Mouse (Mus musculus) CH12.LX (cell line): Measurements from ENCODE around the gene Ncl. TPM values are rescaled to one million over a fixed set of nuclear protein-coding genes. Genes with fewer than 3 reads are reported as not detected.
A peak's percentile ranks its signal among the peaks of the same experiment; 100 is the strongest.

Experiments used
- DNase-seq: peaks from one replicate; pipeline ENCODE4 v3.0.0-alpha.2; 2013; ENCODE audit errors: extremely low read depth
- H3K27ac ChIP-seq: 2 replicates; pipeline ENCODE4 v1.5.1; 2012; ENCODE audit warnings: low read depth, mild to moderate bottlenecking, control low read depth, moderate library complexity; ENCODE audit not compliant: insufficient read depth
- H3K27me3 ChIP-seq: replicated peaks from 2 replicates; pipeline ENCODE3; 2012; ENCODE audit warnings: inconsistent platforms
- H3K36me3 ChIP-seq, 2 experiments: replicated peaks in 1 of 2; 2 replicates each; pipeline versions ENCODE3 to v1.6.1; 2012; ENCODE audit warnings: inconsistent platforms in 1 of 2, low read length in 1 of 2, mild to moderate bottlenecking in 1 of 2, mixed read lengths in 1 of 2, moderate library complexity in 1 of 2; ENCODE audit not compliant: control insufficient read depth in 1 of 2, insufficient read depth in 1 of 2
- H3K4me1 ChIP-seq, 2 experiments: 2 replicates each; pipeline ENCODE4 v1.6.1; 2012; ENCODE audit warnings: inconsistent platforms in 1 of 2, moderate library complexity in 1 of 2; ENCODE audit not compliant: insufficient read depth in 2 of 2, control insufficient read depth in 1 of 2
- H3K4me2 ChIP-seq: 2 replicates; pipeline ENCODE4 v1.6.1; 2012; ENCODE audit warnings: low read depth, mild to moderate bottlenecking, control low read depth; ENCODE audit not compliant: poor library complexity, insufficient read depth, severe bottlenecking
- H3K4me3 ChIP-seq, 3 experiments: fragments of 150-350 bp in 1 of 3; sonication (generic) in 1 of 3; replicated peaks in 1 of 3; 2 replicates each; pipeline versions ENCODE3 to v1.5.1; 2011 to 2012; ENCODE audit warnings: low read depth in 2 of 3, low read length in 2 of 3, mild to moderate bottlenecking in 2 of 3, moderate library complexity in 2 of 3, control low read depth in 1 of 3, improper control_type of control experiment in 1 of 3, inconsistent platforms in 1 of 3, mixed read lengths in 1 of 3; ENCODE audit not compliant: poor library complexity in 1 of 3
- H3K79me2 ChIP-seq: replicated peaks from 2 replicates; pipeline ENCODE4 v1.6.1; 2012; ENCODE audit warnings: mild to moderate bottlenecking, moderate library complexity; ENCODE audit not compliant: control insufficient read depth, poor library complexity, insufficient read depth, severe bottlenecking; ENCODE audit errors: extremely low read depth
- H3K9ac ChIP-seq: 2 replicates; pipeline ENCODE4 v1.6.1; 2012; ENCODE audit warnings: low read depth, mild to moderate bottlenecking, control low read depth, moderate library complexity; ENCODE audit not compliant: insufficient read depth
- H3K9me3 ChIP-seq: replicated peaks from 2 replicates; pipeline ENCODE3; 2012; ENCODE audit warnings: low read length, inconsistent platforms, mixed read lengths
- BHLHE40 ChIP-seq: IDR thresholded peaks from 2 replicates; pipeline ENCODE4 v1.6.1; 2011; ENCODE audit warnings: mild to moderate bottlenecking, low read depth, low read length, improper control_type of control experiment
- CHD2 ChIP-seq: IDR thresholded peaks from 2 replicates; pipeline ENCODE4 v1.6.1; 2011; ENCODE audit warnings: low read length, improper control_type of control experiment
- CTCF ChIP-seq, 2 experiments: IDR thresholded peaks in 1 of 2; conservative IDR thresholded peaks in 1 of 2; 2 replicates each; pipeline ENCODE4 v1.5.1; 2011 to 2012; ENCODE audit warnings: low read depth in 2 of 2, low read length in 2 of 2, improper control_type of control experiment in 1 of 2, inconsistent platforms in 1 of 2, mild to moderate bottlenecking in 1 of 2, moderate library complexity in 1 of 2
- ETS1 ChIP-seq: conservative IDR thresholded peaks from 2 replicates; pipeline ENCODE4 v1.6.1; 2012; ENCODE audit warnings: low read depth, mild to moderate bottlenecking, inconsistent platforms, low read length, improper control_type of control experiment, moderate library complexity
- GABPA ChIP-seq: IDR thresholded peaks from 2 replicates; pipeline ENCODE4 v1.6.1; 2012; ENCODE audit warnings: low read depth, low read length, improper control_type of control experiment, inconsistent platforms; ENCODE audit not compliant: insufficient replicate concordance
- IRF4 ChIP-seq: IDR thresholded peaks from 2 replicates; pipeline ENCODE4 v1.6.1; 2014; ENCODE audit warnings: low read depth, mild to moderate bottlenecking, inconsistent platforms, low read length, improper control_type of control experiment
- JUND ChIP-seq: conservative IDR thresholded peaks from 2 replicates; pipeline ENCODE4 v1.6.1; 2011; ENCODE audit warnings: low read depth, low read length, improper control_type of control experiment
- MXI1 ChIP-seq: IDR thresholded peaks from 2 replicates; pipeline ENCODE4 v1.6.1; 2011; ENCODE audit warnings: mild to moderate bottlenecking, low read depth, low read length, improper control_type of control experiment
- NRF1 ChIP-seq: IDR thresholded peaks from 2 replicates; pipeline ENCODE4 v1.6.1; 2014; ENCODE audit warnings: low read depth, mild to moderate bottlenecking, inconsistent platforms, low read length, improper control_type of control experiment, moderate library complexity
- POLR2A ChIP-seq: IDR thresholded peaks from 2 replicates; pipeline ENCODE4 v1.6.1; 2011; ENCODE audit warnings: low read depth, mild to moderate bottlenecking, improper control_type of control experiment, low read length
- POLR2AphosphoS2 ChIP-seq: IDR thresholded peaks from 2 replicates; pipeline ENCODE4 v1.6.1; 2011; ENCODE audit warnings: low read depth, low read length, improper control_type of control experiment
- RAD21 ChIP-seq: IDR thresholded peaks from 2 replicates; pipeline ENCODE4 v1.6.1; 2011; ENCODE audit warnings: low read depth, mild to moderate bottlenecking, low read length, improper control_type of control experiment, moderate library complexity
- UBTF ChIP-seq: IDR thresholded peaks from 2 replicates; pipeline ENCODE4 v1.6.1; 2012; ENCODE audit warnings: low read depth, mild to moderate bottlenecking, inconsistent platforms, low read length, improper control_type of control experiment, moderate library complexity
- ZMIZ1 ChIP-seq: IDR thresholded peaks from 2 replicates; pipeline ENCODE4 v1.6.1; 2012; ENCODE audit warnings: low read depth, mild to moderate bottlenecking, inconsistent platforms, low read length, improper control_type of control experiment
- ZNF384 ChIP-seq: IDR thresholded peaks from 2 replicates; pipeline ENCODE4 v1.6.1; 2012; ENCODE audit warnings: low read depth, low read length, improper control_type of control experiment, inconsistent platforms
- dilution Hi-C: fragments of 300-500 bp; cut with MboI; formaldehyde crosslinking; loops from 2 replicates; pipeline ENCODE4 v1.14.3; 2020; ENCODE audit warnings: low sequenced_read_pairs; ENCODE audit not compliant: extremely low pct_unique_long_range_greater_than_20kb, extremely low pct_ligation_motif_present
- in situ Hi-C: fragments of 300-500 bp; cut with MboI; formaldehyde crosslinking; loops from 3 replicates; pipeline ENCODE4 v1.14.3; 2019; ENCODE audit warnings: low sequenced_read_pairs, low pct_ligation_motif_present, low pct_unique_long_range_greater_than_20kb, mixed read lengths
- polyA plus RNA-seq: library from polyadenylated mRNA; unstranded; fragments of >175 nt; gene quantifications from 2 replicates; pipeline ENCODE4 v1.2.1, GENCODE M21; 2012; ENCODE audit warnings: low read depth; ENCODE audit not compliant: insufficient read length
- total RNA-seq, 2 experiments: library from RNA; depleted of rRNA; stranded (reverse); fragments of 300-350 nt in 1 of 2; fragments of >200 nt in 1 of 2; gene quantifications; 2 replicates each; pipeline ENCODE4 v1.2.3; 2012 to 2014

Gene Ncl
- total and polyA plus RNA-seq, 3 experiments = 184 to 2,617 (median 359) TPM

GRCm38 (mm10) chr1:86348801-86349200 lies 10.4 kb downstream of the Ncl start:
- Histone ChIP-seq H3K27ac (no peak overlapping the region), H3K27me3 (no peaks in the 10 kb centered on the region), H3K9me3 (no peaks in the 10 kb centered on the region), H3K4me3 (no peak overlapping the region), H3K4me2 (no peak overlapping the region), H3K79me2 (peaks cover 9% of the 10 kb centered on the region), H3K9ac (no peak overlapping the region), H3K36me3 (peaks cover 59 to 82% of the 10 kb centered on the region in 2 experiments), H3K4me1 (peaks cover 0 to 7% of the 10 kb centered on the region in 2 experiments; a peak in 1 of 4 replicates)
- DNase-seq = no peak
- TF ChIP-seq BHLHE40 (no peak), CTCF (conservative IDR thresholded peaks at IDR 0.05 in 1 of 2, IDR thresholded peaks at IDR 0.05 in 1 of 2; ENCODE audit: low read depth in 2 of 2, low read length in 2 of 2) (peak in 1 of 2 experiments; percentile 19; a peak in 2 of 4 replicates), POLR2AphosphoS2 (0 out of 2 replicates have a peak, but pooled peaks have one; percentile 12)
- dilution Hi-C loops = loop anchor here (25.0 kb wide), 1 partner anchor 162 kb away; no protein-coding TSS in a partner anchor
- in situ Hi-C loops = no loop called here

GRCm38 (mm10) chr1:86348083-86348482 lies 11.1 kb downstream of the Ncl start:
- H3K27me3 ChIP-seq = no peaks in the 10 kb centered on the region
- H3K27ac ChIP-seq = no peak overlapping the region
- dilution Hi-C loops (loop anchor here (25.0 kb wide), 1 partner anchor 161 kb away; no protein-coding TSS in a partner anchor), in situ Hi-C loops (no loop called here)
- DNase-seq = no peak
- H3K4me1 ChIP-seq = peaks cover 0 to under 1% of the 10 kb centered on the region in 2 experiments; a peak in 1 of 4 replicates
- TF ChIP-seq ZNF384 = 0 out of 2 replicates have a peak, but pooled peaks have one; percentile 18
- TF ChIP-seq ZMIZ1 = peak; percentile 57; the same call in 1 of the 2 replicates
- no peak for TF ChIP-seq ETS1
- H3K9ac ChIP-seq = no peak overlapping the region
- no peak overlapping the region for H3K4me3 ChIP-seq
- H3K4me2 ChIP-seq = no peak overlapping the region
- H3K79me2 ChIP-seq = peaks cover 7% of the 10 kb centered on the region
- H3K9me3 ChIP-seq = no peaks in the 10 kb centered on the region
- H3K36me3 ChIP-seq = peaks cover 55 to 77% of the 10 kb centered on the region in 2 experiments

GRCm38 (mm10) chr1:86347716-86348045 lies 11.5 kb downstream of the Ncl start:
- no peaks in the 10 kb centered on the region for H3K27me3 ChIP-seq
- H3K4me2 ChIP-seq = no peak overlapping the region
- no peaks in the 10 kb centered on the region for H3K9me3 ChIP-seq
- no peak for TF ChIP-seq CTCF (conservative IDR thresholded peaks at IDR 0.05 in 1 of 2, IDR thresholded peaks at IDR 0.05 in 1 of 2; ENCODE audit: low read depth in 2 of 2, low read length in 2 of 2)
- TF ChIP-seq CHD2 = no peak
- no peak for TF ChIP-seq UBTF
- TF ChIP-seq NRF1 = no peak
- no peak for TF ChIP-seq IRF4
- peak; percentile 27; the same call in 1 of the 2 replicates for TF ChIP-seq POLR2AphosphoS2
- TF ChIP-seq JUND = no peak
- TF ChIP-seq RAD21 = no peak
- TF ChIP-seq ZMIZ1 = 0 out of 2 replicates have a peak, but pooled peaks have one; percentile 13
- peak; percentile 32; the same call in 1 of the 2 replicates for TF ChIP-seq POLR2A
- TF ChIP-seq GABPA = no peak
- TF ChIP-seq MXI1 = no peak
- no peak overlapping the region for H3K4me3 ChIP-seq
- no peak overlapping the region for H3K27ac ChIP-seq
- no peak for DNase-seq
- in situ Hi-C loops (no loop called here), dilution Hi-C loops (loop anchor here (25.0 kb wide), 1 partner anchor 160 kb away; no protein-coding TSS in a partner anchor)
- peaks cover 7% of the 10 kb centered on the region for H3K79me2 ChIP-seq
- peaks cover 52 to 73% of the 10 kb centered on the region in 2 experiments for H3K36me3 ChIP-seq
- no peak overlapping the region for H3K9ac ChIP-seq
- H3K4me1 ChIP-seq = no peaks in the 10 kb centered on the region
